Comparison of ENCODE assay signal across 17 mouse cellular contexts in the genomic region with DNA sequence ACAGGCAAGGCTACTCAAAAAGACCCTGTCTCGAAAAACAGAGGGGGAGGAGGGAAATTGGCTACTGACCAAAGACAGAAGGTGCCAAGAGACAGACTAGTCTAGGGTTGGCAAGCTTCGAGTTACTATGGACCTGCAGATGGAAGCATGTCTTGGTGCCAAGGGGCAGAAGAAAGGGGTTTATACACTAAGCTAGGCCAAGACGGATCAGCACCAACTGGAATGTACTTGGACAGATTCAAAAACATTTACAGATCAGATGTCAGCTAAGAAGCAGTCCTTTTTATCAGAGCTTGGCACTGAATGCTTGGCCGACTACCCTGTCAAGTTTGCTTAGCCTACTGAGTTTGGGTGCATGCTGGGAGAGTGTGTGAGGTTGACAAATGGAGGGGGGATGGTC. TPM values are rescaled to one million over a fixed set of nuclear protein-coding genes. Genes with fewer than 3 reads are reported as not detected.
DNase-seq lines count a peak whose midpoint lies in the region; ATAC-seq and TF ChIP-seq lines count a peak whose summit lies in the region.
"Had no signal": no experiment of that assay in that cellular context is flagged by ENCODE, and none has a peak within 500 bp of the region (broad histone marks: within the 10 kb centered on the region; RNA-seq: fewer than 3 reads in every experiment).

No protein-coding gene starts in this region.

- no peak overlapping the region for H3K4me2 ChIP-seq in forebrain, embryonic 15.5 days (replicated peaks)
- H3K4me2 ChIP-seq in lung, embryonic 16.5 days (ENCODE audit: low read depth, low read length) = no peak overlapping the region
- no peak overlapping the region for H3K4me2 ChIP-seq in intestine, embryonic 16.5 days (ENCODE audit: low read depth, low read length)
- no peak overlapping the region for H3K4me2 ChIP-seq in heart, embryonic 11.5 days
- H3K4me2 ChIP-seq: embryonic facial prominence, embryonic 13.5 days had no signal

- DNase-seq in forebrain, embryonic 10.5 days (ENCODE audit: extremely low spot score, low spot score) = no peak
- no peak for DNase-seq in lung, postnatal 14 days
- peak; percentile 93 for DNase-seq in brain, embryonic 14.5 days (ENCODE audit: low read depth)
- DNase-seq in layer of hippocampus, adult 2 months (ENCODE audit: low spot score in 2 of 2) = peak; percentile 36 to 48
- DNase-seq: gastrocnemius, postnatal 10 days; kidney, postnatal 36 days had no signal

- no peaks in the 10 kb centered on the region for H3K36me3 ChIP-seq in forebrain, embryonic 15.5 days
- H3K36me3 ChIP-seq in forebrain, embryonic 10.5 days (replicated peaks) = no peaks in the 10 kb centered on the region
- no peaks in the 10 kb centered on the region for H3K36me3 ChIP-seq in lung, embryonic 16.5 days (ENCODE audit: control insufficient read depth, insufficient read depth, low read length)
- no peaks in the 10 kb centered on the region for H3K36me3 ChIP-seq in intestine, embryonic 16.5 days (ENCODE audit: control insufficient read depth, insufficient read depth, low read length)
- H3K36me3 ChIP-seq in heart, embryonic 11.5 days (ENCODE audit: control insufficient read depth, insufficient read depth, low read length) = no peaks in the 10 kb centered on the region
- H3K36me3 ChIP-seq: embryonic facial prominence, embryonic 13.5 days; heart, embryonic 10.5 days had no signal

- H3K4me3 ChIP-seq in forebrain, embryonic 15.5 days = no peak overlapping the region
- no peak overlapping the region for H3K4me3 ChIP-seq in forebrain, embryonic 10.5 days
- H3K4me3 ChIP-seq in lung, embryonic 16.5 days (ENCODE audit: low read length) = no peak overlapping the region
- no peak overlapping the region for H3K4me3 ChIP-seq in layer of hippocampus, adult 2 months
- H3K4me3 ChIP-seq in intestine, embryonic 16.5 days (ENCODE audit: low read length) = no peak overlapping the region
- H3K4me3 ChIP-seq in heart, embryonic 11.5 days (ENCODE audit: low read depth, low read length) = no peak overlapping the region
- H3K4me3 ChIP-seq: embryonic facial prominence, embryonic 13.5 days; heart, embryonic 10.5 days had no signal

- ATAC-seq in forebrain, embryonic 15.5 days (replicated peaks) = peak; percentile 96
- ATAC-seq in lung, embryonic 16.5 days (ENCODE audit: low read depth) = peak; percentile 76
- no peak for ATAC-seq in intestine, embryonic 16.5 days
- ATAC-seq in heart, embryonic 11.5 days (replicated peaks; ENCODE audit: insufficient number of reproducible peaks, low FRiP score, low TSS enrichment) = no peak

- no peaks in the 10 kb centered on the region for H3K9me3 ChIP-seq in forebrain, embryonic 15.5 days
- H3K9me3 ChIP-seq in forebrain, embryonic 10.5 days = no peaks in the 10 kb centered on the region
- H3K9me3 ChIP-seq in lung, embryonic 16.5 days (ENCODE audit: control insufficient read depth, low read length) = no peaks in the 10 kb centered on the region
- H3K9me3 ChIP-seq in intestine, embryonic 16.5 days (ENCODE audit: control insufficient read depth, low read length) = no peaks in the 10 kb centered on the region
- no peaks in the 10 kb centered on the region for H3K9me3 ChIP-seq in heart, embryonic 11.5 days (replicated peaks; ENCODE audit: control insufficient read depth, low read length)
- H3K9me3 ChIP-seq: embryonic facial prominence, embryonic 13.5 days; heart, embryonic 10.5 days had no signal

- peak overlapping the region; percentile 77 for H3K27ac ChIP-seq in forebrain, embryonic 15.5 days (replicated peaks)
- no peak overlapping the region for H3K27ac ChIP-seq in forebrain, embryonic 10.5 days
- no peak overlapping the region for H3K27ac ChIP-seq in lung, embryonic 16.5 days (ENCODE audit: low read length)
- no peak overlapping the region for H3K27ac ChIP-seq in layer of hippocampus, adult 2 months
- no peak overlapping the region for H3K27ac ChIP-seq in intestine, embryonic 16.5 days (ENCODE audit: low read length)
- H3K27ac ChIP-seq in heart, embryonic 11.5 days (ENCODE audit: low read depth, low read length) = no peak overlapping the region
- H3K27ac ChIP-seq: embryonic facial prominence, embryonic 13.5 days; heart, embryonic 10.5 days; macrophage; stomach, postnatal 0 days had no signal

- 53% methylated on average over 4 of the region's 4 CpGs for WGBS in forebrain, embryonic 15.5 days
- 86% methylated on average over 4 of the region's 4 CpGs for WGBS in forebrain, embryonic 10.5 days
- 52% methylated on average over 4 of the region's 4 CpGs for WGBS in lung, embryonic 16.5 days
- WGBS in intestine, embryonic 16.5 days = 75% methylated on average over 4 of the region's 4 CpGs
- 70% methylated on average over 4 of the region's 4 CpGs for WGBS in heart, embryonic 11.5 days (ENCODE audit: insufficient replicate concordance)

- H3K27me3 ChIP-seq in forebrain, embryonic 15.5 days = no peaks in the 10 kb centered on the region
- H3K27me3 ChIP-seq in forebrain, embryonic 10.5 days (ENCODE audit: poor library complexity, severe bottlenecking) = no peaks in the 10 kb centered on the region
- H3K27me3 ChIP-seq in lung, embryonic 16.5 days (ENCODE audit: control insufficient read depth, insufficient read depth, low read depth, low read length) = no peaks in the 10 kb centered on the region
- no peaks in the 10 kb centered on the region for H3K27me3 ChIP-seq in intestine, embryonic 16.5 days (replicated peaks; ENCODE audit: control insufficient read depth, insufficient read depth, low read length)
- H3K27me3 ChIP-seq in heart, embryonic 11.5 days (ENCODE audit: control insufficient read depth, insufficient read depth, low read length) = no peaks in the 10 kb centered on the region
- H3K27me3 ChIP-seq: embryonic facial prominence, embryonic 13.5 days had no signal

- H3K4me1 ChIP-seq in forebrain, embryonic 15.5 days = peaks cover 8% of the 10 kb centered on the region; the same call in 1 of the 2 replicates
- no peaks in the 10 kb centered on the region for H3K4me1 ChIP-seq in forebrain, embryonic 10.5 days
- no peaks in the 10 kb centered on the region for H3K4me1 ChIP-seq in lung, embryonic 16.5 days (replicated peaks; ENCODE audit: control insufficient read depth, insufficient read depth, low read length)
- H3K4me1 ChIP-seq in intestine, embryonic 16.5 days (ENCODE audit: control insufficient read depth, insufficient read depth, low read length) = no peaks in the 10 kb centered on the region
- H3K4me1 ChIP-seq in heart, embryonic 11.5 days (ENCODE audit: control insufficient read depth, insufficient read depth, low read length) = no peaks in the 10 kb centered on the region
- H3K4me1 ChIP-seq: heart, embryonic 10.5 days had no signal

- TF ChIP-seq CTCF in brain, embryonic 14.5 days (IDR thresholded peaks at IDR 0.05; ENCODE audit: borderline replicate concordance, extremely low read depth, insufficient read depth, insufficient read length) = no peak
- TF ChIP-seq CTCF in layer of hippocampus, adult 2 months (conservative IDR thresholded peaks at IDR 0.05) = no peak

- H3K9ac ChIP-seq in forebrain, embryonic 15.5 days (replicated peaks) = no peak overlapping the region
- no peak overlapping the region for H3K9ac ChIP-seq in lung, embryonic 16.5 days (ENCODE audit: low read length)
- H3K9ac ChIP-seq in intestine, embryonic 16.5 days (ENCODE audit: low read depth, low read length) = no peak overlapping the region
- no peak overlapping the region for H3K9ac ChIP-seq in heart, embryonic 11.5 days (ENCODE audit: low read depth, low read length)
- H3K9ac ChIP-seq: embryonic facial prominence, embryonic 13.5 days had no signal

- no peak for TF ChIP-seq POLR2A in brain, embryonic 14.5 days (IDR thresholded peaks at IDR 0.05; ENCODE audit: borderline replicate concordance, extremely low read depth, insufficient read depth, insufficient read length, poor library complexity, severe bottlenecking)

RNA-seq across cellular contexts. Expression of a gene that starts 10.3 kb away (rescaled TPM):
- polyA plus RNA-seq in forebrain, embryonic 15.5 days (2015; fragmentation: Nextera tagmentation; extraction: Ambion mirVana) = not detected in 2 replicates
- not detected in 2 replicates for polyA plus RNA-seq in forebrain, embryonic 10.5 days (2016; fragmentation: Nextera tagmentation; extraction: Ambion mirVana)
- not detected in 2 replicates for polyA plus RNA-seq in lung, embryonic 16.5 days (2015; fragmentation: Nextera tagmentation; extraction: Ambion mirVana)
- not detected in 2 replicates for polyA plus RNA-seq in brain, embryonic 14.5 days (2012; rRNA removed)
- total RNA-seq in layer of hippocampus, adult 2 months (2021) = not detected
- polyA plus RNA-seq in intestine, embryonic 16.5 days (2015; fragmentation: Nextera tagmentation; extraction: Ambion mirVana) = not detected in 2 replicates
- not detected in 2 replicates for polyA plus RNA-seq in heart, embryonic 11.5 days (2014; fragmentation: Nextera tagmentation; extraction: Ambion mirVana)
- total RNA-seq: adrenal gland, adult 18-20 months; gastrocnemius, postnatal 10 days; liver, adult 2 months; monocyte, adult 5-6 weeks had no signal
- polyA plus RNA-seq: embryonic facial prominence, embryonic 13.5 days; heart, embryonic 10.5 days; liver, adult 2 months; macrophage; stomach, postnatal 0 days had no signal

RNA-seq across cellular contexts. Expression of a gene that starts 11.7 kb away (rescaled TPM):
- 35.5 and 36.2 TPM in 2 replicates for polyA plus RNA-seq in forebrain, embryonic 15.5 days (2015; fragmentation: Nextera tagmentation; extraction: Ambion mirVana)
- 122 and 126 TPM in 2 replicates for polyA plus RNA-seq in forebrain, embryonic 10.5 days (2016; fragmentation: Nextera tagmentation; extraction: Ambion mirVana)
- polyA plus RNA-seq in lung, embryonic 16.5 days (2015; fragmentation: Nextera tagmentation; extraction: Ambion mirVana) = 64.2 and 70.0 TPM in 2 replicates
- 33.8 and 56.9 TPM in 2 replicates for polyA plus RNA-seq in brain, embryonic 14.5 days (2012; rRNA removed)
- total RNA-seq in layer of hippocampus, adult 2 months (2021) = 1 to 10 TPM; 6.2 to 6.6 TPM
- polyA plus RNA-seq in intestine, embryonic 16.5 days (2015; fragmentation: Nextera tagmentation; extraction: Ambion mirVana) = 58.4 and 61.7 TPM in 2 replicates
- polyA plus RNA-seq in heart, embryonic 11.5 days (2014; fragmentation: Nextera tagmentation; extraction: Ambion mirVana) = 58.9 and 59.2 TPM in 2 replicates

RNA-seq across cellular contexts. Expression of a gene that starts 40.0 kb away (rescaled TPM):
- 1.6 and 1.8 TPM in 2 replicates for polyA plus RNA-seq in forebrain, embryonic 15.5 days (2015; fragmentation: Nextera tagmentation; extraction: Ambion mirVana)
- polyA plus RNA-seq in forebrain, embryonic 10.5 days (2016; fragmentation: Nextera tagmentation; extraction: Ambion mirVana) = 2.5 and 3.0 TPM in 2 replicates
- 12.3 and 12.8 TPM in 2 replicates for polyA plus RNA-seq in lung, embryonic 16.5 days (2015; fragmentation: Nextera tagmentation; extraction: Ambion mirVana)
- polyA plus RNA-seq in brain, embryonic 14.5 days (2012; rRNA removed) = 5.2 and 7.6 TPM in 2 replicates
- total RNA-seq in layer of hippocampus, adult 2 months (2021) = 10 to 100 TPM; 28.2 to 29.9 TPM
- 11.8 and 12.4 TPM in 2 replicates for polyA plus RNA-seq in intestine, embryonic 16.5 days (2015; fragmentation: Nextera tagmentation; extraction: Ambion mirVana)
- polyA plus RNA-seq in heart, embryonic 11.5 days (2014; fragmentation: Nextera tagmentation; extraction: Ambion mirVana) = 7.7 and 8.5 TPM in 2 replicates

RNA-seq across cellular contexts. Expression of a gene that starts 51.1 kb away (rescaled TPM):
- 9.1 and 10.1 TPM in 2 replicates for polyA plus RNA-seq in forebrain, embryonic 15.5 days (2015; fragmentation: Nextera tagmentation; extraction: Ambion mirVana)
- 1.1 and 1.5 TPM in 2 replicates for polyA plus RNA-seq in forebrain, embryonic 10.5 days (2016; fragmentation: Nextera tagmentation; extraction: Ambion mirVana)
- polyA plus RNA-seq in lung, embryonic 16.5 days (2015; fragmentation: Nextera tagmentation; extraction: Ambion mirVana) = 15.6 and 17.1 TPM in 2 replicates
- polyA plus RNA-seq in brain, embryonic 14.5 days (2012; rRNA removed) = 11.7 and 13.7 TPM in 2 replicates
- total RNA-seq in layer of hippocampus, adult 2 months (2021) = 1 to 10 TPM; 3.4 to 3.8 TPM
- 14.7 and 15.1 TPM in 2 replicates for polyA plus RNA-seq in intestine, embryonic 16.5 days (2015; fragmentation: Nextera tagmentation; extraction: Ambion mirVana)
- 6.3 and 7.6 TPM in 2 replicates for polyA plus RNA-seq in heart, embryonic 11.5 days (2014; fragmentation: Nextera tagmentation; extraction: Ambion mirVana)

Comparison
In these comparisons a context has a peak if more than half of its experiments do, and no peak if none do; other contexts are left out.
1. ATAC-seq: peak in forebrain, embryonic 15.5 days (single experiment) and lung, embryonic 16.5 days (single experiment); none in intestine, embryonic 16.5 days (single experiment) and heart, embryonic 11.5 days (single experiment).
2. DNase-seq: peak in brain, embryonic 14.5 days (single experiment) and layer of hippocampus, adult 2 months (2 of 2); none in forebrain, embryonic 10.5 days (single experiment) and lung, postnatal 14 days (single experiment).